Mouse (Mus musculus) lung, postnatal 0 days (tissue): ENCODE data around the gene Fam50b. TPM values are rescaled to one million over a fixed set of nuclear protein-coding genes. Genes with fewer than 3 reads are reported as not detected.

Experiments
- ATAC-seq: fragments of 200-750 bp; cut with Nextera tagmentation; 2 replicates; pipeline ENCODE4 v1.8.0; 2017; ENCODE audit warnings: moderate library complexity
- DNase-seq: peaks from one replicate; pipeline ENCODE4 v3.0.0-alpha.2; 2016; ENCODE audit warnings: low spot score
- H3K27ac ChIP-seq: fragments of 300-500 bp; sonication (generic); 2 replicates; pipeline ENCODE4 v1.5.1; 2014; ENCODE audit warnings: antibody characterized with exemption, mild to moderate bottlenecking, low read length, mixed read lengths
- H3K27me3 ChIP-seq: fragments of 300-500 bp; sonication (generic); replicated peaks from 2 replicates; pipeline ENCODE4 v1.6.1; 2014; ENCODE audit warnings: low read length, mixed read lengths; ENCODE audit not compliant: insufficient read depth
- H3K36me3 ChIP-seq: fragments of 300-500 bp; sonication (generic); 2 replicates; pipeline ENCODE4 v1.6.1; 2014; ENCODE audit warnings: low read length, mixed read lengths; ENCODE audit not compliant: insufficient read depth
- H3K4me1 ChIP-seq: fragments of 300-500 bp; sonication (generic); 2 replicates; pipeline ENCODE4 v1.6.1; 2014; ENCODE audit warnings: antibody characterized with exemption, low read depth, low read length, mixed read lengths; ENCODE audit not compliant: insufficient read depth
- H3K4me2 ChIP-seq: fragments of 300-500 bp; sonication (generic); replicated peaks from 2 replicates; pipeline ENCODE4 v1.6.1; 2014; ENCODE audit warnings: low read depth, mild to moderate bottlenecking, low read length, moderate library complexity, mixed read lengths
- H3K4me3 ChIP-seq: fragments of 300-500 bp; sonication (generic); 2 replicates; pipeline ENCODE4 v1.5.1; 2014; ENCODE audit warnings: low read depth, low read length
- H3K9ac ChIP-seq: fragments of 300-500 bp; sonication (generic); replicated peaks from 2 replicates; pipeline ENCODE4 v1.6.1; 2014; ENCODE audit warnings: low read depth, mild to moderate bottlenecking
- H3K9me3 ChIP-seq: fragments of 300-500 bp; sonication (generic); 2 replicates; pipeline ENCODE4 v1.6.1; 2016; ENCODE audit warnings: low read length, mixed read lengths
- CTCF ChIP-seq: IDR thresholded peaks from 2 replicates; pipeline ENCODE4 v1.5.1; 2016; ENCODE audit warnings: antibody characterized with exemption, mild to moderate bottlenecking
- EP300 ChIP-seq: IDR thresholded peaks from 2 replicates; pipeline ENCODE4 v1.6.1; 2016; ENCODE audit warnings: antibody characterized with exemption, mild to moderate bottlenecking, control low read depth
- WGBS: fragments of 180-500 bp; shearing (Covaris S2); extraction: QIAGEN DNeasy Blood & Tissue Kit; methylation state at CpG from one replicate; pipeline ENCODE4 v1.1.7; 2014; 5-methylcytosine and 5-hydroxymethylcytosine counted together
- polyA plus RNA-seq: library from polyadenylated mRNA; unstranded; fragments of >200 nt; fragmentation: Nextera tagmentation; extraction: Ambion mirVana; gene quantifications from 2 replicates; pipeline ENCODE4 v1.2.1, GENCODE M21; 2015

Fam50b gene
- polyA plus RNA-seq, 1 experiment from 2014 or later: 0.10 TPM

DNA sequence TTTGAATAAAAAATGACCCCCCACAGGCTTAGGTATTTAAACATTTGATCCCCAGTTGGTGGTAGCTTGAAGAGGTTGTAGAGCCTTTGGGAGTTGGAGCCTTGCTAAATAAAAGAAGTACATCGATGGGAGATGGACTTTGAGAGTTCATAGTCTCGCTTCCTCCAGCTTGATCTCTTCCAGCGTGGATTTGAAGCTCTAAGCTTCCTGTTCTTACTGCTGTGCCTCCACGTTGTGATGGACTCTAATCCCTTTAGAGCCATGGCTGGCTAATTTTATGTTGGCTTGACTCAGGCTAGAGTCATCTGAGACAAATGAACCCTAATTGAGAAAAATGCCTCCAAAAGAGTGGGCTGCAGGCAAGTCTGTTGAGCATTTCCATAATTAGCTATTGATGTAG lies 28.2 kb downstream of the Fam50b start:
- DNase-seq (no peak), ATAC-seq (no peak)
- Histone ChIP-seq H3K4me1 (no peaks in the 10 kb centered on the region), H3K9ac (no peak overlapping the region), H3K9me3 (no peaks in the 10 kb centered on the region), H3K36me3 (no peaks in the 10 kb centered on the region), H3K27ac (no peak overlapping the region), H3K4me3 (no peak overlapping the region), H3K4me2 (no peak overlapping the region), H3K27me3 (no peaks in the 10 kb centered on the region)
- 73% methylated on average over 4 of the region's 4 CpGs for WGBS
- no peak for TF ChIP-seq CTCF
- TF ChIP-seq EP300: no peak

DNA sequence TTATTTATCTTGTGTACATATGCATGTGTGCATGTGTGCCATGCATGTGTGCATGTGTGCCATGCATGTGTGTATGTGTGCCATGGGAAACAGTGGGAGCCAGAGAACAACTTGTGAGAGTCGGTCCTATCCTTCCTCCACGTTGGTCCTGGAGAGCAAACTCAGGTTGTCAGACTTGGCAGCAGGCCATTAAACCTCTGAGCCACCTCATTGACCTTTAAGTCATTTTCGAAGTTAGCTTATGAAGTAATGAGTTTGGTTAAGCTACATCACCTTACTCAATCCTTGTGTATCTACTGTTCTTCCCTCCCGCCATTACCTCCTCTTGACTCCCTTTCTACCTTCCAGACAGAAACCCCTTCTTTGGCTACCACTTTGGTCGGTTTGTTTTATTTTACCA lies 30.6 kb downstream of the Fam50b start:
- WGBS: 59% methylated on average over 5 of the region's 5 CpGs
- H3K27ac ChIP-seq: no peak overlapping the region
- DNase-seq: no peak
- no peak overlapping the region for H3K4me2 ChIP-seq
- no peaks in the 10 kb centered on the region for H3K4me1 ChIP-seq
- H3K27me3 ChIP-seq: no peaks in the 10 kb centered on the region
- TF ChIP-seq CTCF: no peak
- no peak for TF ChIP-seq EP300
- ATAC-seq: no peak
- H3K9ac ChIP-seq: no peak overlapping the region
- no peaks in the 10 kb centered on the region for H3K36me3 ChIP-seq
- H3K4me3 ChIP-seq: no peak overlapping the region
- no peaks in the 10 kb centered on the region for H3K9me3 ChIP-seq

DNA sequence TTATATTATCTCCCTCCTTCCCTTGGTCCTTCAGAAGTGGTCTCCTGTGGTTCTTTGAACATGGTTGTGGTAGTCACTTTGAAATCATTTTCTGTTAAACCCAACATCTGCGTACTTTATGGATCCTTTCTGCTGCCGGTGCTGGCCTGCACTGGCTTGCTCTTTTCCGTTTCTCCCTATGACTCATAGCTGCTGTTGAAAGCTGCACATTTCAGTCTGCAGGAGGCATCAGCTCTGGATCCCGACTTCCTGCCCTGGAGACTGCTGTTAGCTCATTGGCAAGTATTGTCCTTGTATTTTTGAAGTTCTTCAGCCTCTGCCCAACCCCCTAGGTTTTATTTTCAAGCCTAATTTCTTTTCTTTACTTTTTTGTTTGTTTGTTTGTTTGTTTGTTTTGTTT lies 31.9 kb downstream of the Fam50b start:
- ATAC-seq (no peak), DNase-seq (peak; percentile 53)
- Histone ChIP-seq H3K36me3 (no peaks in the 10 kb centered on the region), H3K27me3 (no peaks in the 10 kb centered on the region), H3K4me1 (no peaks in the 10 kb centered on the region), H3K9me3 (no peaks in the 10 kb centered on the region), H3K4me3 (no peak overlapping the region), H3K27ac (no peak overlapping the region), H3K4me2 (no peak overlapping the region), H3K9ac (no peak overlapping the region)
- peak; percentile 35; the same call in 1 of the 2 replicates for TF ChIP-seq CTCF
- no peak for TF ChIP-seq EP300
- 34% methylated on average over 4 of the region's 4 CpGs for WGBS

DNA sequence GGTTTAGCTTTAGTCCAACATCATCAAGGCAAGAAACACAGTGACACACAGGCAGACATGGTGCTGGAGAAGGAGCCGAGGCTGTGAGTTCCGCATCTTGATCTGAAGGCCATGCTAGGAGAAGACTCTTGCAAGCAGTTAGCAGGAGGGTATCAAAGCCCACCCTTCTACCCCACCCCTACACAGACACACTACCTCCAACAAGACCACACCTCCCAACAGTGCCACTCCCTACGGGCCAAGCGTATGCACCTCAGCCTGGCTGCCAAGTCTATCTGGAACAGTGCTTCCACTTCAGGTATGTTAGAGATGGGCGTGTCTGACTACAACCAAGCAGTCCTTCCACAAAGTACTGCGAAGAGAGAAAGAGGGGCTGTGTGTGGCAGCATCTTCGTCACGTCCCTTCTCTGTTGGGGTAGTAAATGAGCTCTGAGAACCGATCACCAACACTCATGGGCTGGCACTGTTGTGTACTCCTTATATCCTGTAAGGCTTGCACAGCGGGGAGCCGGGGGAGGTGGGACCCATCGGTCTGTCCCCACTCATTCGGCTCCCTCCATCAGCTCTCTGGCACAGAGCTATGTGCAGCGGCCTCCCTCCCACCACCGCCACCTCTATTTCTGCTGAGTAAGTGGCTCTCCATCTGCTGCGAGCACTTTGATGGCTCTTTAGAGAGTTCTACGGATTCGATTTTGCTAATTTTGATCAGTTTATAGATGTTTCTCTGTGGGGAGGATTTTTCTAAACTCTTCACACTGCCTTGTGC lies 33.1 kb downstream of the Fam50b start:
- no peak overlapping the region for H3K4me3 ChIP-seq
- no peaks in the 10 kb centered on the region for H3K27me3 ChIP-seq
- no peak overlapping the region for H3K4me2 ChIP-seq
- no peaks in the 10 kb centered on the region for H3K36me3 ChIP-seq
- DNase-seq: peak; percentile 33
- WGBS: 55% methylated on average over 18 of the region's 18 CpGs
- H3K9me3 ChIP-seq: no peaks in the 10 kb centered on the region
- TF ChIP-seq EP300 (no peak), CTCF (no peak)
- no peak overlapping the region for H3K9ac ChIP-seq
- no peak overlapping the region for H3K27ac ChIP-seq
- H3K4me1 ChIP-seq: no peaks in the 10 kb centered on the region
- peak; percentile 25; the same call in 1 of the 2 replicates for ATAC-seq

DNA sequence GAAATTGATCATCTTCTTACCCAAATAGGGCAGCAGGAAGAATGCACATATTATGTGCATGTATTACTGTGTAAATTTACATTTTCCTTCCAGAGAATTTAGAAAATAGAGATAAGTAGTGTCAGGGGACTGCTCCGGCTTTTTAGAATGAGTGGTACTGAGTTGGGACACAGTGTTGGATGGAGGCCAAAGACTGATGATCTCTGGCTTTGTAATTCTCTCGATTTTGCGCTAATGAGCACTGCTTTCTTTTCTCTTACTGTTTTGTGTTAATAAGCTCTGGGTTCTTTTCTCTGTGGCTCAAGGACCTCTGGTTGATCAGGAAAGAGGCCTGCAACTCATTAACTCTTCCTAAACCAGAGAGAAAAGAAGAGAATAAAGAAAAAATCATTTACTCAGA lies 42.1 kb downstream of the Fam50b start:
- no peaks in the 10 kb centered on the region for H3K27me3 ChIP-seq
- no peak for DNase-seq
- no peaks in the 10 kb centered on the region for H3K9me3 ChIP-seq
- TF ChIP-seq EP300 (no peak), CTCF (no peak)
- ATAC-seq: no peak
- H3K36me3 ChIP-seq: no peaks in the 10 kb centered on the region
- no peak overlapping the region for H3K9ac ChIP-seq
- H3K4me2 ChIP-seq: no peak overlapping the region
- no peak overlapping the region for H3K27ac ChIP-seq
- no peak overlapping the region for H3K4me3 ChIP-seq
- peaks cover 7% of the 10 kb centered on the region; the same call in 1 of the 2 replicates for H3K4me1 ChIP-seq
- 36% methylated on average over 3 of the region's 3 CpGs for WGBS

DNA sequence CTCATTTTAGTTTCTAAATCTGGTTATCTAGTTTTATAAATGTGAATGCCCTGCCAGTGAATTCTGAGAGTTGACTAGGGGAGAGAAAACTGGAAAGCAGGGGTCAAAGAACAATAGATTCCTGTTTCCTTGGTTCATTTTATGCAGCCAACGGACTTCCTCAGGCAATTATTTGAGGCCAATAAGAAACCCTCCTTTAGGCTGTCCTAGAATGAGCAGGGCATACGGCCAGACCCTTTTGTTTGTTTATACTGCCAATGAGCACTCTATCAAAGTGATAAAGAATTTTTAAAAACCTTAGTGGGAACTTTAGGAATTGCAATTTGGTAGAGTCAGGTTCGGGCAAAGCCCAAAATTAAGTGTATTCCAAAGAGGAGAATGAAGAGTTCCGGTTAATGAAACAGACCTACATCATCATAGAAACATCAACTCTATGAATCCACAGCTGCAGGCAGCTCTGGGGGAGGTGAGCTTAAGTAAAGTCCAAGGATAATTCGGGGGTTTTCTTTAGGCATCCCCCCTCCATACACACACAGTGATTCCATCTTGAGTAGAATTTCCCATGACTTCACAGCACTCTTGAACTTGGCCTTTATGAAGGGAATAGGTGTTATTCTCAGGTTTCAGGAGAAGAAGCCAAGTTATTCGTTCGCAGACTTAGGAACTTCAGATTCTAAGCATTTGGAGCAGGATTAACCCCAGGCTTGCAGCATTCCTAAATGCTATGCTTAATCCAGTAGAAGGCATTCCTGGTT lies 46.4 kb downstream of the Fam50b start:
- Histone ChIP-seq H3K27me3 (no peaks in the 10 kb centered on the region), H3K36me3 (no peaks in the 10 kb centered on the region), H3K4me1 (peaks cover 7% of the 10 kb centered on the region; the same call in 1 of the 2 replicates), H3K9ac (no peak overlapping the region), H3K27ac (no peak overlapping the region), H3K4me3 (no peak overlapping the region), H3K9me3 (no peaks in the 10 kb centered on the region), H3K4me2 (no peak overlapping the region)
- TF ChIP-seq EP300 (peak; percentile 20; the same call in 1 of the 2 replicates), CTCF (no peak)
- DNase-seq (peak; percentile 49), ATAC-seq (peak; percentile 59)
- 37% methylated on average over 7 of the region's 7 CpGs for WGBS
